Mouse (Mus musculus): ENCODE results near the gene H2al1i. TPM values are rescaled to one million over a fixed set of nuclear protein-coding genes. Genes with fewer than 3 reads are reported as not detected.

The H2al1i gene
- total RNA-seq (2023): not detected

DNA sequence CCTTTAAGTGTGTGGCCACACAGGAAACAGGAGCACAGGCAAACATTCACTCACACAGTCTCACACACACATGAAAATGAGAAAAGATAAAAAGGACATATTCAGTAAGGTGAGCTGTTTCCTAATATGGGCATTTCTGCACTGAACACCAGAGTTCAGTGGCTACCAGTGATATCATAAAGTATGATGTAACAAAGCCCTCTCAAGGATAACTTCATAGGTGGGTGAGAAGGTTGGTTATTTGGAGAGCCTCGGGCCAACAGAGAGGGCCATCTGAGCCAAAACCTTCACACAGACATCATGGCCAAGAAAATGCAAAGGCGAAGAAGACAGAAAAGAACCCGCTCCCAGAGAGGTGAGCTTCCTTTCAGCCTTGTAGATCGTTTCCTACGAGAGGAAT is at the start of gene H2al1i:
TSS of gene H2al1i (plus strand) at position 301 of the 400 bp plus-strand sequence.

DNA sequence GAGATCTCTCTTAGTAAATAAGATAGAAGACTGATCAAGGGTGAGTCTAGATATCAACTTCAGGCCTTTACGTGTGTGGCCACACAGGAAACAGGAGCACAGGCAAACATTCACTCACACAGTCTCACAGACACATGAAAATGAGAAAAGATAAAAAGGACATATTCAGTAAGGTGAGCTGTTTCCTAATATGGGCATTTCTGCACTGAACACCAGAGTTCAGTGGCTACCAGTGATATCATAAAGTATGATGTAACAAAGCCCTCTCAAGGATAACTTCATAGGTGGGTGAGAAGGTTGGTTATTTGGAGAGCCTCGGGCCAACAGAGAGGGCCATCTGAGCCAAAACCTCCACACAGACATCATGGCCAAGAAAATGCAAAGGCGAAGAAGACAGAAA is 25.5 kb upstream of the H2al1i start, which contains the start of gene H2al1a:
TSS of gene H2al1a (plus strand) at position 301 of the 400 bp plus-strand sequence.

DNA sequence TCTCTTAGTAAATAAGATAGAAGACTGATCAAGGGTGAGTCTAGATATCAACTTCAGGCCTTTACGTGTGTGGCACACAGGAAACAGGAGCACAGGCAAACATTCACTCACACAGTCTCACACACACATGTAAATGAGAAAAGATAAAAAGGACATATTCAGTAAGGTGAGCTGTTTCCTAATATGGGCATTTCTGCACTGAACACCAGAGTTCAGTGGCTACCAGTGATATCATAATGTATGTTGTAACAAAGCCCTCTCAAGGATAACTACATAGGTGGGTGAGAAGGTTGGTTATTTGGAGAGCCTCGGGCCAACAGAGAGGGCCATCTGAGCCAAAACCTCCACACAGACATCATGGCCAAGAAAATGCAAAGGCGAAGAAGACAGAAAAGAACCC is 22.3 kb upstream of the H2al1i start, which contains the start of gene H2al1b:
TSS of gene H2al1b (plus strand) at position 301 of the 400 bp plus-strand sequence.

DNA sequence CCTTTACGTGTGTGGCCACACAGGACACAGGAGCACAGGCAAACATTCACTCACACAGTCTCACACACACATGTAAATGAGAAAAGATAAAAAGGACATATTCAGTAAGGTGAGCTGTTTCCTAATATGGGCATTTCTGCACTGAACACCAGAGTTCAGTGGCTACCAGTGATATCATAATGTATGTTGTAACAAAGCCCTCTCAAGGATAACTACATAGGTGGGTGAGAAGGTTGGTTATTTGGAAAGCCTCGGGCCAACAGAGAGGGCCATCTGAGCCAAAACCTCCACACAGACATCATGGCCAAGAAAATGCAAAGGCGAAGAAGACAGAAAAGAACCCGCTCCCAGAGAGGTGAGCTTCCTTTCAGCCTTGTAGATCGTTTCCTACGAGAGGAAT is 19.1 kb upstream of the H2al1i start, which contains the start of gene H2al1c:
TSS of gene H2al1c (plus strand) at position 301 of the 400 bp plus-strand sequence.

GRCm38 (mm10) chrX:11308524-11308923 is 15.9 kb upstream of the H2al1i start, which contains the start of gene H2al1d:
TSS of gene H2al1d (plus strand) at chrX:11308824.

GRCm38 (mm10) chrX:11311634-11312033 is 12.8 kb upstream of the H2al1i start, which contains the start of gene H2al1e:
TSS of gene H2al1e (plus strand) at chrX:11311934.

DNA sequence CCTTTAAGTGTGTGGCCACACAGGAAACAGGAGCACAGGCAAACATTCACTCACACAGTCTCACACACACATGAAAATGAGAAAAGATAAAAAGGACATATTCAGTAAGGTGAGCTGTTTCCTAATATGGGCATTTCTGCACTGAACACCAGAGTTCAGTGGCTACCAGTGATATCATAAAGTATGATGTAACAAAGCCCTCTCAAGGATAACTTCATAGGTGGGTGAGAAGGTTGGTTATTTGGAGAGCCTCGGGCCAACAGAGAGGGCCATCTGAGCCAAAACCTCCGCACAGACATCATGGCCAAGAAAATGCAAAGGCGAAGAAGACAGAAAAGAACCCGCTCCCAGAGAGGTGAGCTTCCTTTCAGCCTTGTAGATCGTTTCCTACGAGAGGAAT is 9.6 kb upstream of the H2al1i start, which contains the start of gene H2al1f:
TSS of gene H2al1f (plus strand) at position 301 of the 400 bp plus-strand sequence.

DNA sequence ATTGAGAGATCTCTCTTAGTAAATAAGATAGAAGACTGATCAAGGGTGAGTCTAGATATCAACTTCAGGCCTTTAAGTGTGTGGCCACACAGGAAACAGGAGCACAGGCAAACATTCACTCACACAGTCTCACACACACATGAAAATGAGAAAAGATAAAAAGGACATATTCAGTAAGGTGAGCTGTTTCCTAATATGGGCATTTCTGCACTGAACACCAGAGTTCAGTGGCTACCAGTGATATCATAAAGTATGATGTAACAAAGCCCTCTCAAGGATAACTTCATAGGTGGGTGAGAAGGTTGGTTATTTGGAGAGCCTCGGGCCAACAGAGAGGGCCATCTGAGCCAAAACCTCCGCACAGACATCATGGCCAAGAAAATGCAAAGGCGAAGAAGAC is 6.5 kb upstream of the H2al1i start, which contains the start of gene H2al1g:
TSS of gene H2al1g (plus strand) at position 301 of the 400 bp plus-strand sequence.

DNA sequence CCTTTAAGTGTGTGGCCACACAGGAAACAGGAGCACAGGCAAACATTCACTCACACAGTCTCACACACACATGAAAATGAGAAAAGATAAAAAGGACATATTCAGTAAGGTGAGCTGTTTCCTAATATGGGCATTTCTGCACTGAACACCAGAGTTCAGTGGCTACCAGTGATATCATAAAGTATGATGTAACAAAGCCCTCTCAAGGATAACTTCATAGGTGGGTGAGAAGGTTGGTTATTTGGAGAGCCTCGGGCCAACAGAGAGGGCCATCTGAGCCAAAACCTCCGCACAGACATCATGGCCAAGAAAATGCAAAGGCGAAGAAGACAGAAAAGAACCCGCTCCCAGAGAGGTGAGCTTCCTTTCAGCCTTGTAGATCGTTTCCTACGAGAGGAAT is 3.3 kb upstream of the H2al1i start, which contains the start of gene H2al1h:
TSS of gene H2al1h (plus strand) at position 301 of the 400 bp plus-strand sequence.

GRCm38 (mm10) chrX:11327522-11327921 is 3.1 kb downstream of the H2al1i start, which contains the start of gene H2al1j:
TSS of gene H2al1j (plus strand) at chrX:11327822.

Other genes with a start within 250 kb of the H2al1i start
- gene H2al1a, start 25.4 kb upstream of the H2al1i start, total RNA-seq (2023): not detected
- gene H2al1b, start 22.2 kb upstream of the H2al1i start, total RNA-seq (2023): not detected
- not detected for gene H2al1c, start 19.0 kb upstream of the H2al1i start, total RNA-seq (2023)
- gene H2al1d, start 15.8 kb upstream of the H2al1i start, total RNA-seq (2023): not detected
- gene H2al1e, start 12.7 kb upstream of the H2al1i start, total RNA-seq (2023): not detected
- not detected for gene H2al1f, start 9.5 kb upstream of the H2al1i start, total RNA-seq (2023)
- not detected for gene H2al1g, start 6.4 kb upstream of the H2al1i start, total RNA-seq (2023)
- gene H2al1h, start 3.2 kb upstream of the H2al1i start, total RNA-seq (2023): not detected
- gene H2al1j, start 3.2 kb downstream of the H2al1i start, total RNA-seq (2023): not detected